Comparison of ENCODE assay signal across 8 mouse cellular contexts in genomic region chr19:32595506-32596286, GRCm38 (mm10). TPM values are rescaled to one million over a fixed set of nuclear protein-coding genes. Genes with fewer than 3 reads are reported as not detected.
DNase-seq lines count a peak whose midpoint lies in the region; ATAC-seq and TF ChIP-seq lines count a peak whose summit lies in the region.

Papss2 (plus strand) TSS chr19:32595790.

- TF ChIP-seq CTCF in heart, adult 2 months (IDR thresholded peaks at IDR 0.05): 0 out of 2 replicates have a peak, but pooled peaks have one; percentile 8

- H3K9me3 ChIP-seq in embryonic facial prominence, embryonic 11.5 days (replicated peaks; ENCODE audit: control insufficient read depth, low read length): no peaks in the 10 kb centered on the region
- H3K9me3 ChIP-seq in liver, embryonic 13.5 days (replicated peaks): no peaks in the 10 kb centered on the region
- H3K9me3 ChIP-seq in stomach, embryonic 14.5 days (ENCODE audit: control insufficient read depth, low read depth, low read length): no peaks in the 10 kb centered on the region

- intact Hi-C loops in heart, adult 2 months (cut with DNase I): loop anchor here (2.0 to 5.0 kb wide), 3 partner anchors 39 to 162 kb away; partner anchors contain the start of gene Pten

- peak; percentile 74 for TF ChIP-seq POLR2A in heart, adult 2 months (IDR thresholded peaks at IDR 0.05; ENCODE audit: insufficient read depth, low read depth, low read length)

- 0 out of 2 replicates have a peak, but pooled peaks have one; percentile 7 for TF ChIP-seq EP300 in heart, adult 2 months (IDR thresholded peaks at IDR 0.05; ENCODE audit: insufficient read depth, low read depth, low read length)

- peak within 1 kb of the TSS; percentile 75 for H3K4me2 ChIP-seq in embryonic facial prominence, embryonic 11.5 days (ENCODE audit: low read depth, low read length)
- H3K4me2 ChIP-seq in liver, embryonic 13.5 days: peak within 1 kb of the TSS; percentile 76
- H3K4me2 ChIP-seq in stomach, embryonic 14.5 days (replicated peaks; ENCODE audit: low read depth, low read length): peak within 1 kb of the TSS; percentile 84

- no peaks in the 10 kb centered on the region for H3K4me1 ChIP-seq in embryonic facial prominence, embryonic 11.5 days (ENCODE audit: control insufficient read depth, insufficient read depth, low read length)
- peaks cover 3% of the 10 kb centered on the region; the same call in 1 of the 2 replicates for H3K4me1 ChIP-seq in heart, adult 2 months (ENCODE audit: control insufficient read depth, insufficient read depth, low read length)
- peaks cover 7% of the 10 kb centered on the region; the same call in 1 of the 2 replicates for H3K4me1 ChIP-seq in liver, embryonic 13.5 days (replicated peaks)
- H3K4me1 ChIP-seq in stomach, embryonic 14.5 days (ENCODE audit: control insufficient read depth, insufficient read depth, low read length): no peaks in the 10 kb centered on the region

- H3K79me2 ChIP-seq in heart, adult 2 months (replicated peaks; ENCODE audit: control insufficient read depth, insufficient read depth, low read length): no peaks in the 10 kb centered on the region

- peaks cover 8% of the 10 kb centered on the region for H3K27me3 ChIP-seq in embryonic facial prominence, embryonic 11.5 days (ENCODE audit: control insufficient read depth, insufficient read depth, low read length)
- H3K27me3 ChIP-seq in heart, adult 2 months (ENCODE audit: control insufficient read depth, insufficient read depth, low read length): no peaks in the 10 kb centered on the region
- peaks cover 39% of the 10 kb centered on the region for H3K27me3 ChIP-seq in liver, embryonic 13.5 days
- no peaks in the 10 kb centered on the region for H3K27me3 ChIP-seq in stomach, embryonic 14.5 days (ENCODE audit: control insufficient read depth, insufficient read depth, low read length)

- no peaks in the 10 kb centered on the region for H3K36me3 ChIP-seq in embryonic facial prominence, embryonic 11.5 days (replicated peaks; ENCODE audit: control insufficient read depth, insufficient read depth, low read depth, low read length)
- no peaks in the 10 kb centered on the region; the same call in 1 of the 2 replicates for H3K36me3 ChIP-seq in heart, adult 2 months (ENCODE audit: control insufficient read depth, insufficient read depth, low read length)
- H3K36me3 ChIP-seq in liver, embryonic 13.5 days: no peaks in the 10 kb centered on the region
- H3K36me3 ChIP-seq in stomach, embryonic 14.5 days (ENCODE audit: control insufficient read depth, insufficient read depth, low read length): no peaks in the 10 kb centered on the region

- ATAC-seq in embryonic facial prominence, embryonic 11.5 days (replicated peaks; ENCODE audit: insufficient number of reproducible peaks, low FRiP score, low TSS enrichment, low read depth): peak; percentile 52
- ATAC-seq in liver, embryonic 13.5 days (ENCODE audit: low read depth): peak; percentile 71
- ATAC-seq in monocyte, adult 5-6 weeks (replicated peaks; ENCODE audit: insufficient number of reproducible peaks, low FRiP score, low TSS enrichment, poor library complexity, severe bottlenecking): peak; percentile 60; the same call in 1 of the 2 replicates
- peak; percentile 79 for ATAC-seq in stomach, embryonic 14.5 days (ENCODE audit: insufficient number of reproducible peaks, insufficient read depth, low FRiP score, low read depth)

- H3K9ac ChIP-seq in embryonic facial prominence, embryonic 11.5 days (replicated peaks; ENCODE audit: low read length): peak within 1 kb of the TSS; percentile 14
- peak within 1 kb of the TSS; percentile 80 for H3K9ac ChIP-seq in heart, adult 2 months (ENCODE audit: low read depth, low read length)
- H3K9ac ChIP-seq in liver, embryonic 13.5 days: peak within 1 kb of the TSS; percentile 60
- peak within 1 kb of the TSS; percentile 50; the same call in 1 of the 2 replicates for H3K9ac ChIP-seq in stomach, embryonic 14.5 days (replicated peaks; ENCODE audit: low read depth, low read length)

- H3K4me3 ChIP-seq in embryonic facial prominence, embryonic 11.5 days (ENCODE audit: low read depth, low read length): peak within 1 kb of the TSS; percentile 41
- peak within 1 kb of the TSS; percentile 85 for H3K4me3 ChIP-seq in heart, adult 2 months
- H3K4me3 ChIP-seq in liver, embryonic 13.5 days (replicated peaks): peak within 1 kb of the TSS; percentile 63
- peak within 1 kb of the TSS; percentile 64 for H3K4me3 ChIP-seq in stomach, embryonic 14.5 days (ENCODE audit: low read depth, low read length)

- no peak within 1 kb of the TSS for H3K27ac ChIP-seq in embryonic facial prominence, embryonic 11.5 days (replicated peaks; ENCODE audit: low read depth, low read length)
- H3K27ac ChIP-seq in heart, adult 2 months: peak within 1 kb of the TSS; percentile 90
- no peak within 1 kb of the TSS for H3K27ac ChIP-seq in liver, embryonic 13.5 days
- H3K27ac ChIP-seq in stomach, embryonic 14.5 days (ENCODE audit: low read length): no peak within 1 kb of the TSS

- WGBS in embryonic facial prominence, embryonic 11.5 days: under 1% methylated on average over 53 of the region's 64 CpGs
- WGBS in heart, adult 2 months: under 1% methylated on average over 63 of the region's 64 CpGs
- WGBS in liver, embryonic 13.5 days (ENCODE audit: insufficient replicate concordance): 1% methylated on average over 62 of the region's 64 CpGs
- WGBS in stomach, embryonic 14.5 days: under 1% methylated on average over 54 of the region's 64 CpGs

- no peak for DNase-seq in layer of hippocampus, adult 8-10 months (ENCODE audit: low spot score in 2 of 2)
- no peak for DNase-seq in layer of hippocampus, adult 9-11 months
- DNase-seq in embryonic facial prominence, embryonic 11.5 days (ENCODE audit: low spot score): peak; percentile 50
- peak; percentile 87 to 88 for DNase-seq in heart, adult 2 months
- peak; percentile 82 for DNase-seq in kidney, adult 11 months
- DNase-seq in liver, embryonic 13.5 days: peak; percentile 24

RNA-seq across cellular contexts. Expression of gene Papss2, which starts in this region (rescaled TPM):
- total RNA-seq in layer of hippocampus, adult 8-10 months (2022): 10 to 100 TPM; 12.3 to 14.8 (median 14.2) TPM
- 5.5 and 8.2 TPM in 2 replicates for polyA plus RNA-seq in embryonic facial prominence, embryonic 11.5 days (2014; fragmentation: Nextera tagmentation; extraction: Ambion mirVana)
- total RNA-seq in heart, adult 2 months (2021): 10 to 100 TPM; 12.2 to 14.0 TPM
- 6.2 and 9.1 TPM in 2 replicates for polyA plus RNA-seq in heart, adult 2 months (2012; rRNA removed)
- polyA plus RNA-seq in liver, embryonic 13.5 days (2015; fragmentation: Nextera tagmentation; extraction: Ambion mirVana): 2.1 and 3.2 TPM in 2 replicates
- 0.58 to 2.8 TPM (median 1.4 TPM) in 3 replicates for total RNA-seq in monocyte, adult 5-6 weeks (2017)
- 9.0 and 10.9 TPM in 2 replicates for polyA plus RNA-seq in stomach, embryonic 14.5 days (2014; fragmentation: Nextera tagmentation; extraction: Ambion mirVana)

Comparison
In these comparisons a context has a peak if more than half of its experiments do, and no peak if none do; other contexts are left out.
1. DNase-seq: peak in embryonic facial prominence, embryonic 11.5 days (single experiment), heart, adult 2 months (2 of 2), kidney, adult 11 months (single experiment) and liver, embryonic 13.5 days (single experiment); none in layer of hippocampus, adult 8-10 months (0 of 2) and layer of hippocampus, adult 9-11 months (single experiment).
2. H3K9ac ChIP-seq: peak in every context shown above with its lines; median percentile 80 in heart, adult 2 months; 60 in liver, embryonic 13.5 days; 50 in stomach, embryonic 14.5 days; 14 in embryonic facial prominence, embryonic 11.5 days.
3. Peak in every context shown above with its lines, with median percentiles within 50 percentile points of each other: ATAC-seq, H3K4me2 ChIP-seq and H3K4me3 ChIP-seq.